Mouse (Mus musculus): ENCODE data around the gene Camk1d.

DNA sequence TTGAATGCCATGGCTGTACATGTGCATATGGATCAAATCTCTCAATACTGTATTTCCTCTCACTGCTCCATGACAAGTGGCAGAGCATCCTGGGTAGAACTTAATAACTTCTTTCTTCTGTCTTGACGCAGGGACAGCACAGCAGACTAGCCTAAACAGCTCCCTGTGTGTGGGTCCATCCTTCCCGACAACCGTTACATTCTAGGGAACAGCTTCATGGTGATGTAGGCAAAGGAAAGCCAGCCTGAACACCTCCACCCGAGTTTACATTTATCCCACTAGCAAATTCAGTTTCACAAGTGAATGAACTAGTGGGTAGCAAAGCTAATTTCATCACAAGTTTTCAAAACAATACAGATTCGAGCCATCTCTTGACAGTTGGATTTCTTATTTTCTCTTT, 269.0 kb downstream of the Camk1d start:
- TF ChIP-seq CTCF (IDR thresholded peaks at IDR 0.05; ENCODE audit: control insufficient read depth, insufficient read depth, low read length): no peak
- no peak for TF ChIP-seq POLR2A (IDR thresholded peaks at IDR 0.05; ENCODE audit: borderline replicate concordance, control insufficient read depth, low read depth, low read length)

All from bone marrow, adult 2 months (tissue).